Mouse (Mus musculus): ENCODE measurements around the gene Polr3h. TPM values are rescaled to one million over a fixed set of nuclear protein-coding genes. Genes with fewer than 3 reads are reported as not detected.

Polr3h gene
- polyA plus RNA-seq, 1 experiment: 164 TPM

DNA sequence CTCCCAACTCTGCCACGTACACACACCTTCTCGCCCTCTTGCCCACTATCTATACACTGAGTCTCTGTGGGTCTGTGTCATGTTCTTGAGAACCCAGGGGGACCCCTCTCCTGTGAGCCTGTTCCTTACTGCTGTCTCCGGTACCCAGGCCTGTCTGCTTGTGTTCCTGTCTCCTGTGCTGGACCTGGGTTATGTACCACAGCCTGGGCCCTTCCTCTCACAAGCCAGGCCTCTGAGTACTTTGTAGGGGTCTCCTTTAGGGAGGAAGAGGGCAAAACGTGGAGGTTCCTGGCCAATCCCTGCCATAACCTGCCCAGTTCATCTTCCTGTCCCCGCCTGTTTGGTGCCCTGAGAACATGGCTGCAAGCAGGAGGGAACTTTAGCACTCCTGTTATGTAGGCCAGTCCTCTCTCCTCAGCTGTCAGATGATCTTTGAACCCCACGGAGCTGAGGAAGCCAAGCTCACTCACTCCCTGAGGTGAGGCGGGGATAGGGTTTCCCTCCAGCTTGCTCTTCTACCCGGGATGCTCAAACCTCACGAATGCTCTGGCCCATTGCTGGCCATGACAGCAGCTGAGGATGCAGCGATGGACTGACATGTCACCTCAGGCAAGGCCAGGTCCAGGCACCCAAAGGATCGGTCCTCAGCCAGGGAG is 23.6 kb upstream of the Polr3h start:
- Histone ChIP-seq H3K36me3 (ENCODE audit: control insufficient read depth, insufficient read depth) (peaks cover 9% of the 10 kb centered on the region), H3K27me3 (ENCODE audit: control insufficient read depth, insufficient read depth, insufficient read length) (peaks cover 3% of the 10 kb centered on the region), H3K79me3 (ENCODE audit: low read depth) (no peaks in the 10 kb centered on the region), H3K79me2 (ENCODE audit: control insufficient read depth, insufficient read depth) (no peaks in the 10 kb centered on the region), H3ac (ENCODE audit: control insufficient read depth, insufficient read length, low read depth) (no peak overlapping the region), H3K4me3 (ENCODE audit: insufficient read depth, poor library complexity, severe bottlenecking) (no peak overlapping the region)
- TF ChIP-seq FOSL1 (IDR thresholded peaks at IDR 0.05; ENCODE audit: insufficient read depth, low read length, poor library complexity, severe bottlenecking) (no peak), CEBPB (IDR thresholded peaks at IDR 0.05; ENCODE audit: low read depth) (no peak), CTCF (IDR thresholded peaks at IDR 0.05; ENCODE audit: control insufficient read depth, insufficient read depth, insufficient read length) (no peak)

DNA sequence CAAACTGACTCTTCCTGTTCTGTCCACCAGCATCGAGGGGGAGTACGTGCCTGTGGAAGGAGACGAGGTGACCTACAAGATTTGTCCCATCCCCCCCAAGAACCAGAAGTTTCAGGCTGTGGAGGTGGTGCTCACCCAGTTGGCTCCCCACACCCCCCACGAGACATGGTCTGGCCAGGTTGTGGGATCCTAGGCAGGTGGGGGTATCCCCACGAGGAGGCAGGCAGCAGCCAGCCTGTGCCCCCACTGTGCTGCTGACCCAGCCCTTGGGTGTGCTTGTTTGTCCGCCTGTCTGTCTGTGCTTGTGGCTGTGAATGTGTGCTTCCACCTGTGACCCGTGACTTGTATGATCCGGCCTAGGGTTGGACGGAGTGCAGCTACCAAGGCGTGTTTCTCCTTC is 23.0 kb upstream of the Polr3h start:
- Histone ChIP-seq H3K79me3 (ENCODE audit: low read depth) (no peaks in the 10 kb centered on the region), H3K36me3 (ENCODE audit: control insufficient read depth, insufficient read depth) (peaks cover 7% of the 10 kb centered on the region), H3K4me3 (ENCODE audit: insufficient read depth, poor library complexity, severe bottlenecking) (no peak overlapping the region), H3K27me3 (ENCODE audit: control insufficient read depth, insufficient read depth, insufficient read length) (peaks cover 3% of the 10 kb centered on the region), H3K79me2 (ENCODE audit: control insufficient read depth, insufficient read depth) (no peaks in the 10 kb centered on the region), H3ac (ENCODE audit: control insufficient read depth, insufficient read length, low read depth) (no peak overlapping the region)
- TF ChIP-seq USF1 (IDR thresholded peaks at IDR 0.05; ENCODE audit: low read depth) (no peak), FOSL1 (IDR thresholded peaks at IDR 0.05; ENCODE audit: insufficient read depth, low read length, poor library complexity, severe bottlenecking) (no peak), MYOG (IDR thresholded peaks at IDR 0.05; ENCODE audit: control insufficient read depth, extremely low read depth, insufficient read length) (no peak), MAX (IDR thresholded peaks at IDR 0.05) (no peak), CEBPB (IDR thresholded peaks at IDR 0.05; ENCODE audit: low read depth) (no peak), MYOD1 (IDR thresholded peaks at IDR 0.05; ENCODE audit: control insufficient read depth, insufficient read length, low read depth) (no peak), CTCF (IDR thresholded peaks at IDR 0.05; ENCODE audit: control insufficient read depth, insufficient read depth, insufficient read length) (no peak)

DNA sequence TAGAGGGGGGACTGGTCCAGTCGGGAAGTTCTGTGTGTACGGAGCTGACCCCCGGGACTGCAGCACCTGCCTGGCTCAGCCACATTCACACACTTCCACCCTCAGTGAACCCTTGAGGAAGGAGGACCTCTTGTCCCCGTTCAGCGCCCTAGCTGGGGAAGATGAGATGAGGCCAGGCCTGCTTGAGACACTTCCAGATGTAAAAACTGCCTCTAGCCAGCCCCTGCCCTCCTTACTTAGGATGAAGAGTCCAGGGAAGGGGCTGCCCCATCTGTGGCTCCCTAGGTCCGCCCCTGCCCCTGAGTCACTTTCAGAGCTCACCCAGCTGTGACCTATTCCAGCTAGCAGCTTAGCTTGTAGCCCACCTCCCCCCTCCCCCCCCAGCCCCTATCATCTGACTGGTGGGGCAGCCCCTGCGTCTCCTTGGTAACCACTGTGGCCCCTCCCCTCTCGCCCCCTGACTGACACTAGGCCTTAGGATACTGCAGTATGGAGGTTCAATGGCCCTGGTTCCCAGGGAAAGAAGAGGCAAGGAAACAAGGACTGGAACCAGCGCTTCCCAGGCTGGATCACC is 17.2 kb upstream of the Polr3h start:
- no peak for TF ChIP-seq MYOD1 (IDR thresholded peaks at IDR 0.05; ENCODE audit: control insufficient read depth, insufficient read length, low read depth)
- no peak for TF ChIP-seq CEBPB (IDR thresholded peaks at IDR 0.05; ENCODE audit: low read depth)
- no peak for TF ChIP-seq MYOG (IDR thresholded peaks at IDR 0.05; ENCODE audit: control insufficient read depth, extremely low read depth, insufficient read length)
- TF ChIP-seq USF1 (IDR thresholded peaks at IDR 0.05; ENCODE audit: low read depth): no peak
- TF ChIP-seq FOSL1 (IDR thresholded peaks at IDR 0.05; ENCODE audit: insufficient read depth, low read length, poor library complexity, severe bottlenecking): no peak
- no peak for TF ChIP-seq CTCF (IDR thresholded peaks at IDR 0.05; ENCODE audit: control insufficient read depth, insufficient read depth, insufficient read length)
- no peak for TF ChIP-seq MAX (IDR thresholded peaks at IDR 0.05)
- Histone ChIP-seq H3K36me3 (ENCODE audit: control insufficient read depth, insufficient read depth) (no peaks in the 10 kb centered on the region), H3K79me2 (ENCODE audit: control insufficient read depth, insufficient read depth) (no peaks in the 10 kb centered on the region), H3K27me3 (ENCODE audit: control insufficient read depth, insufficient read depth, insufficient read length) (peaks cover 8% of the 10 kb centered on the region), H3K79me3 (ENCODE audit: low read depth) (no peaks in the 10 kb centered on the region), H3ac (ENCODE audit: control insufficient read depth, insufficient read length, low read depth) (no peak overlapping the region), H3K4me3 (ENCODE audit: insufficient read depth, poor library complexity, severe bottlenecking) (no peak overlapping the region)

DNA sequence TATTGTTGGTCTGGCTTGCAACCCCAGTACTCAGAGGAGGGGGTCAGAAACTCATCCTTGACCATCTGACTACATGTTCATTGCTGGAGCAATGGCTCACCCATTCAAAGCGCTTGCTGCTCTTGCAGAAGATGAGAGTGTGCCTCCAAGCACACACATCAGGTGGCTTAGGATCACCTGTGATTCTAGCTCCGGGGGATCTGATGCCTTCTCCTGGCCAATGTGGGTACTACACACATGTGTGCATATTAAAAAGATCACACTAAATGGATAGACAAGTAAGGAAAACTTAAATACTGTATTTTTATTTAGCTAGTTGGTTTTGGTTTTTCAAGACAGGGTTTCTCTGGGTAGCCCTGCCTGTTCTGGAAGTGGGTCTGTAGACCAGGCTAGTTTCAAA is 15.0 kb upstream of the Polr3h start:
- Histone ChIP-seq H3K27me3 (ENCODE audit: control insufficient read depth, insufficient read depth, insufficient read length) (peaks cover 8% of the 10 kb centered on the region), H3K79me2 (ENCODE audit: control insufficient read depth, insufficient read depth) (no peaks in the 10 kb centered on the region), H3K36me3 (ENCODE audit: control insufficient read depth, insufficient read depth) (no peaks in the 10 kb centered on the region), H3ac (ENCODE audit: control insufficient read depth, insufficient read length, low read depth) (no peak overlapping the region), H3K4me3 (ENCODE audit: insufficient read depth, poor library complexity, severe bottlenecking) (no peak overlapping the region), H3K79me3 (ENCODE audit: low read depth) (no peaks in the 10 kb centered on the region)
- TF ChIP-seq MYOD1 (IDR thresholded peaks at IDR 0.05; ENCODE audit: control insufficient read depth, insufficient read length, low read depth) (no peak), FOSL1 (IDR thresholded peaks at IDR 0.05; ENCODE audit: insufficient read depth, low read length, poor library complexity, severe bottlenecking) (no peak), MAX (IDR thresholded peaks at IDR 0.05) (no peak), CEBPB (IDR thresholded peaks at IDR 0.05; ENCODE audit: low read depth) (no peak), USF1 (IDR thresholded peaks at IDR 0.05; ENCODE audit: low read depth) (no peak), MYOG (IDR thresholded peaks at IDR 0.05; ENCODE audit: control insufficient read depth, extremely low read depth, insufficient read length) (no peak), CTCF (IDR thresholded peaks at IDR 0.05; ENCODE audit: control insufficient read depth, insufficient read depth, insufficient read length) (no peak)

DNA sequence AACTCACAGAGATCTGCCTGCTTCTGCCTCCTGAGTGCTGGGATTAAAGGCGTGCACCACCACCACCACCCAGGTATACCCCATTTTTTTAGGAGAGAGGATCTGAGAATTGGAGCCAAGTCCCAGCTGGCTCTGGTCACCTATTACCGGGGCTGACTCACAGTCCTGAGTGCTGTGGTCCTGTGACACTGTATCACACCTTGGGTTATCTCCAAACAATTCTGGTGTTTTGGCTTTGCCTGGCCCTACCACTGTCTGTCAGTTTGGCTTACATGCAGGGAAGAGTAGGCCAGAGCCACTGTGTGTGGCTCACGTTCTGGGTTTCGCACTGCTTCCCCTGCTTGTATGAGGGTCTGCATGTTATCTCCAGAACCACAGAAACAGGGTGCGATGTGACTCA is 14.2 kb upstream of the Polr3h start:
- Histone ChIP-seq H3K79me3 (ENCODE audit: low read depth) (no peaks in the 10 kb centered on the region), H3K4me3 (ENCODE audit: insufficient read depth, poor library complexity, severe bottlenecking) (no peak overlapping the region), H3K27me3 (ENCODE audit: control insufficient read depth, insufficient read depth, insufficient read length) (peaks cover 8% of the 10 kb centered on the region), H3K79me2 (ENCODE audit: control insufficient read depth, insufficient read depth) (no peaks in the 10 kb centered on the region), H3K36me3 (ENCODE audit: control insufficient read depth, insufficient read depth) (no peaks in the 10 kb centered on the region), H3ac (ENCODE audit: control insufficient read depth, insufficient read length, low read depth) (no peak overlapping the region)
- no peak for TF ChIP-seq FOSL1 (IDR thresholded peaks at IDR 0.05; ENCODE audit: insufficient read depth, low read length, poor library complexity, severe bottlenecking)
- no peak for TF ChIP-seq MYOD1 (IDR thresholded peaks at IDR 0.05; ENCODE audit: control insufficient read depth, insufficient read length, low read depth)
- no peak for TF ChIP-seq MYOG (IDR thresholded peaks at IDR 0.05; ENCODE audit: control insufficient read depth, extremely low read depth, insufficient read length)
- no peak for TF ChIP-seq MAX (IDR thresholded peaks at IDR 0.05)
- no peak for TF ChIP-seq CTCF (IDR thresholded peaks at IDR 0.05; ENCODE audit: control insufficient read depth, insufficient read depth, insufficient read length)
- no peak for TF ChIP-seq USF1 (IDR thresholded peaks at IDR 0.05; ENCODE audit: low read depth)
- TF ChIP-seq CEBPB (IDR thresholded peaks at IDR 0.05; ENCODE audit: low read depth): no peak
